10 mouse cellular contexts compared by ENCODE assay signal in genomic region chr1:134343567-134343966, GRCm38 (mm10). TPM values are rescaled to one million over a fixed set of nuclear protein-coding genes. Genes with fewer than 3 reads are reported as not detected.
DNase-seq lines count a peak whose midpoint lies in the region; ATAC-seq and TF ChIP-seq lines count a peak whose summit lies in the region.
"Had no signal": no experiment of that assay in that cellular context is flagged by ENCODE, and none has a peak within 500 bp of the region (broad histone marks: within the 10 kb centered on the region; RNA-seq: fewer than 3 reads in every experiment).

No protein-coding gene starts in this region.

- peaks cover 20 to 44% of the 10 kb centered on the region in 2 experiments for H3K36me3 ChIP-seq in CH12.LX (replicated peaks in 1 of 2; ENCODE audit: control insufficient read depth in 1 of 2, insufficient read depth in 1 of 2, low read length in 1 of 2)
- H3K36me3 ChIP-seq in embryonic facial prominence, embryonic 13.5 days: peaks cover 23% of the 10 kb centered on the region
- H3K36me3 ChIP-seq in limb, embryonic 12.5 days: peaks cover 27% of the 10 kb centered on the region

- H3K4me3 ChIP-seq in CH12.LX (replicated peaks in 1 of 3; ENCODE audit: low read depth in 2 of 3, low read length in 2 of 3, poor library complexity in 1 of 3): no peak overlapping the region
- H3K4me3 ChIP-seq in embryonic facial prominence, embryonic 13.5 days: peak overlapping the region; percentile 59
- H3K4me3 ChIP-seq in limb, embryonic 12.5 days (replicated peaks): peak overlapping the region; percentile 54

- dilution Hi-C loops in CH12.LX (cut with MboI; ENCODE audit: extremely low pct_ligation_motif_present, extremely low pct_unique_long_range_greater_than_20kb, low sequenced_read_pairs): no loop called here

- H3K79me2 ChIP-seq in CH12.LX (replicated peaks; ENCODE audit: control insufficient read depth, extremely low read depth, insufficient read depth, poor library complexity, severe bottlenecking): no peaks in the 10 kb centered on the region

- TF ChIP-seq EP300 in CH12.LX (IDR thresholded peaks at IDR 0.05; ENCODE audit: low read length): no peak

- peaks cover 6 to 13% of the 10 kb centered on the region in 2 experiments; a peak in 2 of 4 replicates for H3K4me1 ChIP-seq in CH12.LX (ENCODE audit: control insufficient read depth in 1 of 2, insufficient read depth in 2 of 2)
- H3K4me1 ChIP-seq in embryonic facial prominence, embryonic 13.5 days: peaks cover 15% of the 10 kb centered on the region; the same call in 1 of the 2 replicates
- peaks cover 15% of the 10 kb centered on the region for H3K4me1 ChIP-seq in limb, embryonic 12.5 days (replicated peaks)

- in situ Hi-C loops in CH12.LX (cut with MboI; ENCODE audit: low pct_ligation_motif_present, low pct_unique_long_range_greater_than_20kb, low sequenced_read_pairs): no loop called here

- TF ChIP-seq CTCF in CH12.LX (conservative IDR thresholded peaks at IDR 0.05 in 1 of 2, IDR thresholded peaks at IDR 0.05 in 1 of 2; ENCODE audit: low read depth in 2 of 2, low read length in 2 of 2): no peak

- H3K9ac ChIP-seq in CH12.LX (ENCODE audit: insufficient read depth, low read depth): no peak overlapping the region
- peak overlapping the region; percentile 75 for H3K9ac ChIP-seq in embryonic facial prominence, embryonic 13.5 days
- H3K9ac ChIP-seq in limb, embryonic 12.5 days (replicated peaks): no peak overlapping the region

- TF ChIP-seq POLR2A in CH12.LX (IDR thresholded peaks at IDR 0.05; ENCODE audit: low read depth, low read length): no peak

- H3K27me3 ChIP-seq in CH12.LX (replicated peaks): no peaks in the 10 kb centered on the region
- no peaks in the 10 kb centered on the region for H3K27me3 ChIP-seq in embryonic facial prominence, embryonic 13.5 days
- no peaks in the 10 kb centered on the region for H3K27me3 ChIP-seq in limb, embryonic 12.5 days

- 11% methylated on average over 2 of the region's 2 CpGs for WGBS in embryonic facial prominence, embryonic 13.5 days
- WGBS in limb, embryonic 12.5 days: 3% methylated on average over 2 of the region's 2 CpGs

- no peak overlapping the region for H3K27ac ChIP-seq in CH12.LX (ENCODE audit: insufficient read depth, low read depth)
- no peak overlapping the region for H3K27ac ChIP-seq in embryonic facial prominence, embryonic 13.5 days
- H3K27ac ChIP-seq in limb, embryonic 12.5 days: no peak overlapping the region

- no peak for ATAC-seq in embryonic facial prominence, embryonic 13.5 days (ENCODE audit: insufficient number of reproducible peaks, insufficient read depth, low FRiP score, low TSS enrichment, low read depth)
- ATAC-seq in limb, embryonic 12.5 days (ENCODE audit: insufficient number of reproducible peaks, insufficient read depth, low FRiP score, low TSS enrichment, low read depth): no peak
- ATAC-seq in CD4-positive, CD25-positive, alpha-beta regulatory T cell, adult 4 months: no peak

- peak; percentile 88 for DNase-seq in heart, adult 11 months
- DNase-seq in heart, postnatal 25 days (ENCODE audit: low spot score): no peak
- no peak for DNase-seq in CH12.LX (ENCODE audit: extremely low read depth)
- DNase-seq in retina, postnatal 1 day: no peak
- no peak for DNase-seq in gastrocnemius, adult 8-10 months (ENCODE audit: low spot score in 2 of 2)
- DNase-seq: right cerebral cortex, postnatal 14 days had no signal

- TF ChIP-seq RAD21 in CH12.LX (IDR thresholded peaks at IDR 0.05; ENCODE audit: low read depth, low read length): no peak

- no peak overlapping the region for H3K4me2 ChIP-seq in CH12.LX (ENCODE audit: insufficient read depth, low read depth, poor library complexity, severe bottlenecking)
- H3K4me2 ChIP-seq in embryonic facial prominence, embryonic 13.5 days: peak overlapping the region; percentile 96
- H3K4me2 ChIP-seq in limb, embryonic 12.5 days: peak overlapping the region; percentile 94

- intact Hi-C loops in heart, postnatal 25 days (cut with DNase I): no loop called here

- peaks cover 3% of the 10 kb centered on the region for H3K9me3 ChIP-seq in CH12.LX (replicated peaks; ENCODE audit: low read length)
- H3K9me3 ChIP-seq in embryonic facial prominence, embryonic 13.5 days: no peaks in the 10 kb centered on the region
- no peaks in the 10 kb centered on the region for H3K9me3 ChIP-seq in limb, embryonic 12.5 days

TF ChIP-seq in CH12.LX, 34 proteins besides CTCF, POLR2A, EP300 and RAD21:
- no peak for TF ChIP-seq ETS1 (conservative IDR thresholded peaks at IDR 0.05; ENCODE audit: low read depth, low read length)
- TF ChIP-seq IRF4 (IDR thresholded peaks at IDR 0.05; ENCODE audit: low read depth, low read length): no peak
- no peak for TF ChIP-seq TCF12 (IDR thresholded peaks at IDR 0.05; ENCODE audit: low read depth, low read length)
- TF ChIP-seq ELF1 (IDR thresholded peaks at IDR 0.05; ENCODE audit: low read depth, low read length): no peak
- TF ChIP-seq ZC3H11A (IDR thresholded peaks at IDR 0.05; ENCODE audit: low read depth, low read length): no peak
- 0 out of 2 replicates have a peak, but pooled peaks have one; percentile 34 for TF ChIP-seq POLR2AphosphoS2 (IDR thresholded peaks at IDR 0.05; ENCODE audit: low read depth, low read length)

RNA-seq across cellular contexts. Expression of gene Ppfia4, which starts 10.8 kb away (rescaled TPM):
- total RNA-seq in heart, postnatal 25 days (2021): 1 to 10 TPM; 1.6 to 1.9 TPM
- 0.21 and 0.30 TPM in 2 replicates for total RNA-seq in CH12.LX (2012; rRNA removed)
- 1.2 and 1.8 TPM in 2 replicates for total RNA-seq in CH12.LX (2014; rRNA removed)
- 5.1 and 5.4 TPM in 2 replicates for polyA plus RNA-seq in CH12.LX (2012; ENCODE audit: insufficient read length, low read depth)
- 4.0 and 5.0 TPM in 2 replicates for polyA plus RNA-seq in embryonic facial prominence, embryonic 13.5 days (2015; fragmentation: Nextera tagmentation; extraction: Ambion mirVana)
- polyA plus RNA-seq in limb, embryonic 12.5 days (2016; fragmentation: Nextera tagmentation; extraction: Ambion mirVana): 6.5 and 6.7 TPM in 2 replicates
- under 1 TPM; 0.21 to 0.65 (median 0.55) TPM for total RNA-seq in gastrocnemius, adult 8-10 months (2022)
- under 1 TPM in 1 of 2 experiments, not detected in 1; 0.20 TPM for polyA plus RNA-seq in CD4-positive, CD25-positive, alpha-beta regulatory T cell, adult 4 months (2017; shearing (Covaris generic))

RNA-seq across cellular contexts. Expression of gene Tmem183a, which starts 18.2 kb away (rescaled TPM):
- total RNA-seq in heart, postnatal 25 days (2021): 10 to 100 TPM; 19.4 to 19.8 TPM
- total RNA-seq in CH12.LX (2012; rRNA removed) (41.5 and 52.0 TPM in 2 replicates), CH12.LX (2014; rRNA removed) (73.6 and 75.6 TPM in 2 replicates)
- polyA plus RNA-seq in CH12.LX (2012; ENCODE audit: insufficient read length, low read depth): 61.1 and 82.4 TPM in 2 replicates
- 84.1 and 89.7 TPM in 2 replicates for polyA plus RNA-seq in embryonic facial prominence, embryonic 13.5 days (2015; fragmentation: Nextera tagmentation; extraction: Ambion mirVana)
- polyA plus RNA-seq in limb, embryonic 12.5 days (2016; fragmentation: Nextera tagmentation; extraction: Ambion mirVana): 96.6 and 99.3 TPM in 2 replicates
- total RNA-seq in gastrocnemius, adult 8-10 months (2022): 10 to 100 TPM in 3 of 4 experiments, 1 to 10 TPM in 1; 8.5 to 13.5 (median 11.1) TPM
- 10 to 100 TPM; 20.3 to 23.8 TPM for polyA plus RNA-seq in CD4-positive, CD25-positive, alpha-beta regulatory T cell, adult 4 months (2017; shearing (Covaris generic))

RNA-seq across cellular contexts. Expression of gene 4933406M09Rik, which starts 42.2 kb away (rescaled TPM):
- total RNA-seq in heart, postnatal 25 days (2021): not detected
- total RNA-seq in CH12.LX (2012; rRNA removed) (not detected in 2 replicates), CH12.LX (2014; rRNA removed) (not detected in 2 replicates)
- not detected in 2 replicates for polyA plus RNA-seq in CH12.LX (2012; ENCODE audit: insufficient read length, low read depth)
- not detected in 2 replicates for polyA plus RNA-seq in embryonic facial prominence, embryonic 13.5 days (2015; fragmentation: Nextera tagmentation; extraction: Ambion mirVana)
- polyA plus RNA-seq in limb, embryonic 12.5 days (2016; fragmentation: Nextera tagmentation; extraction: Ambion mirVana): not detected in 2 replicates
- not detected for total RNA-seq in gastrocnemius, adult 8-10 months (2022)
- polyA plus RNA-seq in CD4-positive, CD25-positive, alpha-beta regulatory T cell, adult 4 months (2017; shearing (Covaris generic)): not detected
- total RNA-seq: left cerebral cortex, adult 8-10 months had no signal

RNA-seq across cellular contexts. Expression of gene Myog, which starts 53.8 kb away (rescaled TPM):
- total RNA-seq in heart, postnatal 25 days (2021): not detected
- total RNA-seq in CH12.LX (2012; rRNA removed) (not detected in 2 replicates), CH12.LX (2014; rRNA removed) (not detected in 2 replicates)
- polyA plus RNA-seq in CH12.LX (2012; ENCODE audit: insufficient read length, low read depth): not detected in 2 replicates
- polyA plus RNA-seq in embryonic facial prominence, embryonic 13.5 days (2015; fragmentation: Nextera tagmentation; extraction: Ambion mirVana): 20.4 and 29.0 TPM in 2 replicates
- polyA plus RNA-seq in limb, embryonic 12.5 days (2016; fragmentation: Nextera tagmentation; extraction: Ambion mirVana): 108 and 119 TPM in 2 replicates
- total RNA-seq in gastrocnemius, adult 8-10 months (2022): 10 to 100 TPM in 3 of 4 experiments, 1 to 10 TPM in 1; 7.6 to 16.5 (median 15.4) TPM
- not detected for polyA plus RNA-seq in CD4-positive, CD25-positive, alpha-beta regulatory T cell, adult 4 months (2017; shearing (Covaris generic))
- total RNA-seq: left cerebral cortex, adult 8-10 months had no signal

Comparison
In these comparisons a context has a peak if more than half of its experiments do, and no peak if none do; other contexts are left out.
1. H3K4me3 ChIP-seq: peak in embryonic facial prominence, embryonic 13.5 days (single experiment) and limb, embryonic 12.5 days (single experiment); none in CH12.LX (0 of 3).